Mouse (Mus musculus) cerebral cortex, adult 2 months (tissue): Measurements from ENCODE around the gene Npas3.

Source experiments
- WGBS: fragments of 180-500 bp; shearing (Covaris S2); methylation state at CpG from one replicate; pipeline ENCODE4 v1.1.7; 2018; 5-methylcytosine and 5-hydroxymethylcytosine counted together

Gene Npas3

GRCm38 (mm10) chr12:53810081-53810480 lies 561.6 kb downstream of the Npas3 start:
- 93% methylated on average over 2 of the region's 2 CpGs for WGBS

GRCm38 (mm10) chr12:53814291-53814690 lies 565.8 kb downstream of the Npas3 start:
- 85% methylated on average over 7 of the region's 7 CpGs for WGBS

GRCm38 (mm10) chr12:53819982-53820381 lies 571.5 kb downstream of the Npas3 start:
- 95% methylated on average over 4 of the region's 4 CpGs for WGBS

- 87% methylated on average over 4 of the region's 4 CpGs for WGBS
Observed at GRCm38 (mm10) chr12:53822881-53823280, 574.4 kb downstream of the Npas3 start.

GRCm38 (mm10) chr12:53825898-53826605 lies 577.6 kb downstream of the Npas3 start:
- 35% methylated on average over 12 of the region's 12 CpGs for WGBS

- WGBS: 77% methylated on average over 3 of the region's 3 CpGs
Observed at GRCm38 (mm10) chr12:53826812-53827211, 578.3 kb downstream of the Npas3 start.

- WGBS: 56% methylated on average over 6 of the region's 6 CpGs
Observed at GRCm38 (mm10) chr12:53832590-53832989, 584.1 kb downstream of the Npas3 start.

- 80% methylated on average over 2 of the region's 2 CpGs for WGBS
Observed at GRCm38 (mm10) chr12:53833348-53833747, 584.9 kb downstream of the Npas3 start.

- 77% methylated on average over 27 of the region's 27 CpGs for WGBS
Observed at GRCm38 (mm10) chr12:53836031-53836790, 587.7 kb downstream of the Npas3 start.

GRCm38 (mm10) chr12:53837408-53837807 lies 588.9 kb downstream of the Npas3 start:
- WGBS: 94% methylated on average over 15 of the region's 15 CpGs

GRCm38 (mm10) chr12:53838541-53838940 lies 590.1 kb downstream of the Npas3 start:
- WGBS: 83% methylated on average over 7 of the region's 7 CpGs

GRCm38 (mm10) chr12:53841928-53842671 lies 593.6 kb downstream of the Npas3 start:
- WGBS: 27% methylated on average over 16 of the region's 16 CpGs

- WGBS: 57% methylated on average over 3 of the region's 3 CpGs
Observed at GRCm38 (mm10) chr12:53843626-53844025, 595.1 kb downstream of the Npas3 start.

GRCm38 (mm10) chr12:53846154-53846665 lies 597.7 kb downstream of the Npas3 start:
- WGBS: 49% methylated on average over 12 of the region's 12 CpGs

- WGBS: 85% methylated on average over 2 of the region's 2 CpGs
Observed at GRCm38 (mm10) chr12:53849263-53849662, 600.8 kb downstream of the Npas3 start.

- WGBS: 87% methylated on average over 2 of the region's 2 CpGs
Observed at GRCm38 (mm10) chr12:53852432-53852831, 604.0 kb downstream of the Npas3 start.

- 84% methylated on average over 6 of the region's 6 CpGs for WGBS
Observed at GRCm38 (mm10) chr12:53862281-53862680, 613.8 kb downstream of the Npas3 start.

- WGBS: 67% methylated on average over 5 of the region's 5 CpGs
Observed at GRCm38 (mm10) chr12:53864436-53865136, 616.1 kb downstream of the Npas3 start.

GRCm38 (mm10) chr12:53865691-53866090 lies 617.2 kb downstream of the Npas3 start:
- 55% methylated on average over 2 of the region's 2 CpGs for WGBS

GRCm38 (mm10) chr12:53869981-53870380 lies 621.5 kb downstream of the Npas3 start:
- 70% methylated on average over 4 of the region's 4 CpGs for WGBS

GRCm38 (mm10) chr12:53875226-53875625 lies 626.7 kb downstream of the Npas3 start:
- WGBS: 79% methylated on average over 3 of the region's 3 CpGs
